Mouse (Mus musculus): Measurements from ENCODE around the gene Cobll1.
"Not testable (repeated sequence)": the region's sequence is repeated elsewhere in the genome, so short reads cannot be mapped to it uniquely, and the experiment has no call there.

Cobll1 gene

GRCm38 (mm10) chr2:65238964-65239570 is at the start of gene Cobll1:
Gene Cobll1, minus strand, starts transcription at chr2:65239403.
- DNase-seq: no peak

GRCm38 (mm10) chr2:65288696-65289095 is 49.5 kb upstream of the Cobll1 start:
- DNase-seq: no peak

- DNase-seq: no peak
Observed at GRCm38 (mm10) chr2:65285380-65285779, 46.2 kb upstream of the Cobll1 start.

- no peak for DNase-seq
Observed at GRCm38 (mm10) chr2:65282979-65283378, 43.8 kb upstream of the Cobll1 start.

GRCm38 (mm10) chr2:65279029-65279690 is 40.0 kb upstream of the Cobll1 start:
- no peak for DNase-seq

GRCm38 (mm10) chr2:65275443-65276061 is 36.3 kb upstream of the Cobll1 start:
- DNase-seq: no peak

GRCm38 (mm10) chr2:65273910-65274309 is 34.7 kb upstream of the Cobll1 start:
- DNase-seq: no peak

GRCm38 (mm10) chr2:65268731-65269130 is 29.5 kb upstream of the Cobll1 start:
- DNase-seq: no peak

- DNase-seq: no peak
Observed at GRCm38 (mm10) chr2:65267834-65268233, 28.6 kb upstream of the Cobll1 start.

GRCm38 (mm10) chr2:65266576-65267299 is 27.5 kb upstream of the Cobll1 start:
- DNase-seq: no peak

- no peak for DNase-seq
Observed at GRCm38 (mm10) chr2:65262251-65262650, 23.0 kb upstream of the Cobll1 start.

- not testable (repeated sequence) for DNase-seq
Observed at GRCm38 (mm10) chr2:65260828-65261227, 21.6 kb upstream of the Cobll1 start.

GRCm38 (mm10) chr2:65260400-65260799 is 21.2 kb upstream of the Cobll1 start:
- DNase-seq: no peak

- DNase-seq: no peak
Observed at GRCm38 (mm10) chr2:65257446-65257845, 18.2 kb upstream of the Cobll1 start.

GRCm38 (mm10) chr2:65256494-65257254 is 17.5 kb upstream of the Cobll1 start:
- no peak for DNase-seq

- no peak for DNase-seq
Observed at GRCm38 (mm10) chr2:65250589-65251104, 11.4 kb upstream of the Cobll1 start.

GRCm38 (mm10) chr2:65249575-65249974 is 10.4 kb upstream of the Cobll1 start:
- no peak for DNase-seq

GRCm38 (mm10) chr2:65240173-65240745 is 1.1 kb upstream of the Cobll1 start:
- DNase-seq: no peak

GRCm38 (mm10) chr2:65238171-65238963 is 836 bp downstream of the Cobll1 start:
- peak; percentile 40 for DNase-seq

GRCm38 (mm10) chr2:65237610-65238170 is 1.5 kb downstream of the Cobll1 start:
- DNase-seq: peak; percentile 4

- no peak for DNase-seq
Observed at GRCm38 (mm10) chr2:65237116-65237515, 2.1 kb downstream of the Cobll1 start.
